Mouse (Mus musculus): ENCODE data around the gene Pakap.

The Pakap gene

DNA sequence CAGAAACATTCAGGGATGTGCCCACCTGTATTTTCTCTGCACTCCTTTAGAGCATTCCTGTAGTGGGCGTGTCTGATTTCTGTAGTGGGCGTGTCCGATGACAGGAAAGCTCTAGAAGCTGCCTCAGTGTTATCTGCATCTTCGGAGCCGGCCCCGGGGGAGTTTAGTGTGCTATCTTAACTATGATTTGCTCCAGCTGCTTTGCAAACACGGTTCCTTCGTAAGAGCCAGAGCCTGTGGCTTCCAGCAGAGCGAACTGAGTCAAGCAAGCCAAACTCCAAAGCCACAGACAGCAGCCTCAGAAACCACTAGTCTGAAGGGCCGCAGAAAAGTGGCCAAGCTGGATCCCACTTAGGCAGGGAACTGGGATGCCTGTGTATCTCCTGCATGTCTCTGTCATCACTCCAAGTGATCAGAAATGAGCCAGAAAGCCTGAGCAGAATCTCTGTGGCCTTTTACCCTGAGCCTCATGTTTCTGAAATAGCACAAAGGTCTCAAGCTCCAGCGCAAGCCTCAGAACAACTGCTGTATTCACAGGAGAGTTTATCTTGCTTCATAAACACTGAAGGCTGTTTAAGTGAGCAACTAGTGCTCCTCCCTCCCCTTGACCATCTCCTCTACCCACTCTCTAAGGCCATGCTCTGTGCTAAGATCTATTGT, 205.0 kb downstream of the Pakap start:
- no peak for DNase-seq

DNA sequence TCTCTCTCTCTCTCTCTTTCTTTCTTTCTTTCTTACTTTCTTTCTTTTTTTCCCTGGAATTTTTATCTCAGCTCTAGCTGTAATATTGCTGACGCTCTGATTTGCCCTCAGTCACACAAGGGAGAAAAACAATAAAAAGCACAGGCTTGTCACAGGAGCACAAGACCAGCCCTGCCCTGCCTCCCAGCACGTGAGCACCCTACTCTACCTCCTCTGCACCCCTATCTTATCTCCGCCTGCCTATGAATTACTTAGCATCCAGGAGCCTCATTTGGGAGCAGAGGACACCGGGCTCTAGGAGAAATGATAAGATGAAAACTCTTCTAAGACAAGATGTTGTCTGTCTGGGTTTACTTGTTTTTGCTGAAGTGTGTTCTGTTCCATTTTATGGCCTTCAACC, 206.5 kb downstream of the Pakap start:
- no peak for DNase-seq

DNA sequence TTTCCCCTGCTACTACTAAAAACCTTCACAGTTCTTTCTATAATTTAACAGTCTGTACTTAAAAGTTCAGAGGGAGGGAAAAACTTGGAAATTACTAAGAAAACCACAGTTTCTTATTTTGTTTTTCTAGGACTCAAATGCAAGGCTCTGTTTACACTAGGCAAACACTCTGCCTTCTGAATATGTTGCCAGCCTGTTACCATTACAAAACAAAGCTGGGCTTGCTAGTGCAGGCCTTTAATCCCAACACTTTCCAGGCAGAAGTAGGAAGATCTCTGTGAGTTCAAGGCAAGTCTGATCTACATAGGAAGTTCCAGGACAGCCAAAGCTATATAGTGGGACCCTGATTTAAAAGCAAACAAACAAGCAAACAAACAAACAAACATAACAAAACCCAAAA, 207.6 kb downstream of the Pakap start:
- no peak for DNase-seq

DNA sequence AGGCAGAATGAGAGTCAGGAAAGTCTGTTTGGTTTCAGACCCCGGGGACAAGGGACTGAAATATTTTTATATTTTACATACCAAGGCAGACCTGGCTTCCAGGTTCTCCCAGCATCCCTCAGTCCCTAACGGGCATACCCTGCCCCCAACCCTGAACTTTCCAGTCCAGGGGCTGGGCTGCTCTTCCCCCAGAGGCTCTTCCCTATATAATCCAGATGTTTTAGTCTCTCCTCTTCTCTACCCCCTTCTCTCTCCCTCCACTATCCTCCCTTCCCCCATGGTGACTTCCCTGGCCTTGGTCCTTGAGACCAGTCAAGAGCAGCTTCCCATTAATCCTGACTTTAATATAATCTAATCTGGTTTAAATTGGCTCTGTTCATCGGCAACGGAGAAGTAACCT, 212.4 kb downstream of the Pakap start:
- DNase-seq: no peak

DNA sequence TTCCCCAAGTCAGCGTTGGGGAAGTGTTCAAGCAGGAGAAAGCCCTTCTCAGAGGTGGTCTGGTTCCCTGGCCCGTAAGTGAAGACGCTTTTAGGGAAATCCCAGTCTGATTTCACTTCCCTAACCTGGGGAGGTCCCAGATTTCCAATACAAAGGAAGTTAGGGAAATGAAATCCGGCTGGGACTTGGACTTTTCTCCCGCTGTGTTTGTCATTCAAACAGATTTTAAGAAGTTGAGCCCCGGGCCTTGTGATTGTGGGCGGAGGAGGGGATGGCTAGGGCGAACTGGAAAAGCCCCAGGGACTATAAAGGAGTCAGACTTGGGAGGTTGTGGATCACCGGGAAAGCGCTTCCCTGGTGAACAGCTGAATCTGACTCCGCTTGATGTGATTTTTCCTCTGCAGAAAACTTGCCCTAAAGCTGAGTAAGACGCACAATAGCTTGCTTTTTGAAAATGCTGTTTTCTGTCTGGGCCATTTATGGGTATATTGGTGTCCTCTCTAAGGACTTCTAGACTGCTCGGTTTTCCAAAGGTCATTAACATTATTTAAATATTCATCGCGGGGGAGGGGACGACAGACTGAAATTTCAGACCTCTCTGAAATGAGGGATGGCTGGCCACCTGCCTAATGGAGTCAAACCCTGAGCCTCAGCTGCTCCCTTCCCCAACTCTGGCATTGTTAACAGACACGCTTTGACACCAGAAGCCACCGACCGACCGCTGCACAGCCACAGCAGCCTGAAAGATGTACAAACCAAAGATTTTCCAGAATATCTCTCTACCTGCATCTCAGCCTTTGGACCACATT, 213.1 kb downstream of the Pakap start:
- no peak for DNase-seq

DNA sequence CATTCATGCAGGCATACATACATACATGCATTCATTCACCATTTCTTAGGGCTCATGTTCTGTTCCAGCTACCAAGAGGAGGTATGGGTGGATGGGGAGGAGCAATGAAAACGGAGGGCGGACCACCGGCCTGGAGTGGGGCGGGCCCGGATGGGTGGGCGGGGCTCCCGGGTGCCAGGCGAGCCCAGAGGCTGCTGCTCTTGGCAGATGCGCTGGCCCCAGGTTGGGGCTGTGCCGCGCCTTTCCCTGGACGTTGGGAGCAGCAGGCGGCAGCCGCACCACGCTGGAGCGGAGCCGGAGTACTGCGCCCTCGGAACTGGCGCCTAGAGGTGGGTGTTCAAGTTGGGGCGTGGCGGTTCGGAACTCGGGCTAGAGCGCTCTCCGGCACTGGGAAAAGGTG, 214.0 kb downstream of the Pakap start:
- DNase-seq: peak; percentile 83

DNA sequence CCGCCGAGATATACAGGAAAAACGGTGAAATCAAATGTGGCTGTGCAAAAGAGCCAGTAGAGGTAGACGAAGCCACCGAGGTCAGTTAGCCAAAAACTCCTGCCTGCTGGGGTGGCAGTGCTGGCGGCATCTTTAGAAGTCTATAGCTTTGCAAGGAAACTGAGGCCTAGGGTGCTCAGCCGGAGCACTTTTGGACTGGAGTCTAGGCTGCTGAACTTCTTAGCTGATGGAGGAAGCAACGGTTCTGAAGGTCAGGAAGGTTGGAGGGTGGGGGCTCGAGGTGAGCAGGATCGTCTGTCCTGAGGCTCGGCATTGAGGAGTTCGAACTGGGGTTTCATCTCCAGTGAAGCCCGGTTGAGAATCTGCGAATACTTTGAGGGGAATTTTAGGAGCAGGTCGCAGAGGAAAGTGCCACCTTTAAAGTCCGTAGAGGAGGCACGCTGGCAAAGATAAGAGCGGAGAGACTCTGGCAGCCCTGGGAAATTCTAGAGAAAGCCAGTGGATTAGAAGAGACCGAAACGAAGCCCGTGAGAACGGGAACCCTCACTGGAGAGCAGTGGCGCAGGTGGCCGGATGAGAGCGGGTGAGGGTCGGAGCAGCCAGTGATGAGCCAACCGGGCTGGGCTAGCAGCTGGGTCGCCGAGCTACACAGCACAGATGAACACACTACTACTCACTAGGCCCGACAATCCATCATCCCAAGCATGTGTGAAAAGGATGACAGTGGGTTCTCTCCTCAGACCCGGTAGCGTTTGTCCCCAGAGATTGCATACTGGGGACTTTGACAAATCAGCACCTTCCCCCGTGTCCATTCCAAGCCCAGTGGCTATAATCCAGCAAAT, 214.8 kb downstream of the Pakap start:
- peak; percentile 72 for DNase-seq

DNA sequence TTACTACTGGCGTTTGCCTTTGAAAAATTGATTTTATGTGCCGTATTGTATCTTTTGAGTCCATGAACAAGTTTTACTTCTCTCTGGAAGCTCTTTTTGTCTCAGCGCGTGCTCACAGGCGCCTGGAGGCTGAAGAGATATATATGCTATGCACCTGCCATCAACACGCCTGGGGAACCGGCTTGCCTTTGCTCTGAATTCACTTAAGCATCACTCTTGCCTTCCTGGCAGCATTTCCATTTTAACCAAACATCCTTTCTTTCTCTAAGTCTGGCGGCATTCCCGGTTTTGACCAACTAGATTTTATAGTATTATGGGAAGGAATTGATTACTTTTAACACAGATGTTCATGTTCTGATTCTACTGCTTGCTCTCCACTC, 215.4 kb downstream of the Pakap start:
- peak; percentile 51 for DNase-seq

DNA sequence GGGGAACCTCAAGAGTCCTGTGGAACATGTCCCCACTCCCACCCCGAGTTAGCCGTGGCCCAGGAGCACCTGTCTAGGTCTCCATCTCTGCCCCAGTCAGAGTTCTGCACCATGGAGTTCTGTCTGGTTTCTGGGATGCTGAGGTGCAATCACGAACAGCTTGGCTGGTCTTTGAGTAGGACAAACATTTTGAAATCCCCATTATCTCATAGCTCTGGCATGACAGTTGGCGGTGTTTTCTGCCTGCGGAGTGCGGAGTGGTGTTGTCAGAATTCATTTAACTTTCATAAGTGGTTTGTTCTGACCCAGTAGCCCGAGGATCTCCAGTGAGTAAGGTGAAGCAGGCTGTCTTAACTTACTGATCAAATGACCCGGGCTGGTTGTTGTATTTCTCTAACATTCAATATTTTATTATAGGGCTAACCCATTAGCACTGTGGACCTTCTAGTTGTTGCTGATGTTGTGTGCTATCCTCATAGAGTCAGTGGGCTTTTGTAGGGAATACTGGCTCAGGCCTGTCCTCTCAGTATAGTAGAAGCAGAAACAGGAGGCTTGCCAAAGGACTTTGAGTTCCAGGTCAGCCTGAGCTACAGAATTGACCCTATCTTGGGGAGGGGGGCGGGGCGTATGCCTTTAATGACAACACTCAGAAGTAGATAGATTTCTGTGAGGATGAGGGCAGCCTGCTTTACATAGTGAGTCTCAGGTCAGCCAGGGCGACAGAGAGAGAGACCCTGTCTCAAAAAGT, 216.0 kb downstream of the Pakap start:
- no peak for DNase-seq

DNA sequence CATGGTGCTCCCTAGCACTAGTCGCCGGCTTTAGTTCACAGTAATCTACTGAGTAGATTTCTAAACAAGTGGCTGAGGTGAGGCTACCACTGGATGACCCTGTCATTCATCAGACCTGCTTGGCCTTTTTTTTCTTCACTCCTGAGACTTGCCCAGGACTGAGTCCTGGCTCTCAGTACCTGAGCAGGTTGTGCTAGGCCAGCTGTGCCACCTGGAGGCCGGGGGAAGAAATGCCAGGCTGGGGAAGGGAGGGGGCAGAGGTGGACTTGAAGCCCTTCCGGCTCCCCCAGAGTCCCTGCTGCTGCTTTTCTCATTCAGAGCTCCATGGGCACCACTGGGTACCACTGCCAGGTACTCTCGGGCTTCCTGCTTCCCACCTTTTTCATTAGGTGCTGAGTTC, 220.7 kb downstream of the Pakap start:
- DNase-seq: peak; percentile 68

DNA sequence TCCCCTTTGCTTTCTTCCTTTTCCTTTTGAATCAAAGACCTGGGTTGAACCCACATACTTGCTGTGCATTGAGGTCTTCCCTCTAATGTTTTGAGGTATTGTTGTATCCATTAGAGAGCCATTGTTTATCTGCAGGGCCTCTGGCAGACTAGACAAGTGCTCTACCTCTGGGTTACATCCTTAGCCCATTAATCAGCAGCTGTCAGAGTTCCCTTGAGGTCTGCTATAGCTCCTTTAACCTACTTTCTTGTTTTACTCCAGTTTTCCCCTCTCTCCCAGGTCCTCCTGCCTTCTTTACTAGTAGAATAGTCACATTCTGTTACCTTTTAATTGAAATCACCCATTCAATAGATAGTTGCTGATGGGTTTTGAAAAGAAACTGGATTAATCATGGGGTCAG, 221.1 kb downstream of the Pakap start:
- DNase-seq: no peak

DNA sequence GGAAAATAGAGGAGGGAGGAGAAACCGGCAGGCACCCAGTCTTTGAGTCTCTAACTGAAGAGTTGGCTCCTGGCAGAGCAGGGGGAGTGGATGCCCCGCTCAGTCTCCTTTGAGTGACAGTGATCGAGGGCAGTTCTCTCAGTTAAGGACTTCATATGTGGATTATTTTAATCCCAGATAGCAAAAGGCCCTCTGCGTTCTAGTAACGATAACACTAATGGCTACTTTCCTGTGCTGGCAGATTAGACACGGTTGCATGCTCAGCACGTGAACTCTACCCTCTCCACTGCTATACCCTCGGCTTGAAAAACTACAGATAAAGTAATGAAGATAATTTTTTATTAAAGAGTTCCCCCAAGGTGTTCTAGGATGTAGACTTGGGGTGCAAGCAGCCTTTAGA, 226.0 kb downstream of the Pakap start:
- DNase-seq: no peak

DNA sequence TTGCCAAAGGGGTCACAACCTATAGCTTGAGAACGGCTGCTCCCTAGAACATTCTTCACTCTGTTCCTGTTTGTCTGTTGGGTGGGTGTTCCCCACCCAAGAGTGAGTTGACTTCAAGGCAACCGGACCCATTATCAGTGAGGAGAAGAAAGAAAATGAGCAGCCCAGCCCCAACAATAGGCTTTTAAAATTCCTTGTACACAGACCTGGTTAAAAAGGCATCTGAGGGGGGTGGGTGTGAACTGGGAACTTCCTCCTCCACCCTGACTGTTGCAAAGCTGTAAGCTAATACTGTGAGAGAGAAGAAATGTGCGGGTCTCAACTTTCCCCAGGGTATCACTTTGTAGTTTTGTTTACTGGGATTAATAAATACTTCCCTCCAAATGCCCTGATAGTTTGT, 226.6 kb downstream of the Pakap start:
- DNase-seq: no peak

DNA sequence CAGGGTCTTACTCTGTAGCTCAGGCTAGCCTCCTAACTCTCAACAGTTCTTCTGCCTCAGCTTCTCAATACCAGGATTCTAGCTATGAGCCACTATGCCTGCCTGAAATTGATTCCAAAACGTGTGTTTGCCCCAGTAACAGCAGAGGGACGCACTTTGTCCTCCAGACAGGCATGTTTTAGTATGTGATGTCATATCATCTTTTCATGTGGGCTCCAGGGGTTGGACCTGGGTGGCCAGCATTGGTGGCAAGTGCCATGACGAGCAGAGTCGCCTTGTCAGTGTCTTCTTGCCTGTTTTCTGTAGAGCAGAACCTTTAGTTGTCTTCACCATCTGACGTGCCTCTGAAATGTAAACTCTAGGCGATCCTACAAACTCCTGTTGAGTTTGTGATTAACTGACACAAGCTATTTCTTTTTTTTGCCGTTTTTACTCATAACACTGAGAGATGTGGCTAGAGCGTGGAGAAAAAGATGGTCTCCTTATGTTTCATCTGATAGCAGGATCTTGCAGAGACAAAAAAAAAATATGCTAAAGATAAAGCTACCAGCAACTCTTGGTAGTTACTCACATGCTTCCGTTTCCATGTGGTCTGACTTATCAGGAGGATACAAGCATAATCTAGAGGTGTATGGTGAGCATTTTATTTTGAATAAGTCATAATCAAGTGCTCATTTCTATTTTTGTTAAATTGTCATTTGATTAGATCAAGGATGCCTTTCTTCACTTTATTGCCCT, 229.7 kb downstream of the Pakap start:
- no peak for DNase-seq

DNA sequence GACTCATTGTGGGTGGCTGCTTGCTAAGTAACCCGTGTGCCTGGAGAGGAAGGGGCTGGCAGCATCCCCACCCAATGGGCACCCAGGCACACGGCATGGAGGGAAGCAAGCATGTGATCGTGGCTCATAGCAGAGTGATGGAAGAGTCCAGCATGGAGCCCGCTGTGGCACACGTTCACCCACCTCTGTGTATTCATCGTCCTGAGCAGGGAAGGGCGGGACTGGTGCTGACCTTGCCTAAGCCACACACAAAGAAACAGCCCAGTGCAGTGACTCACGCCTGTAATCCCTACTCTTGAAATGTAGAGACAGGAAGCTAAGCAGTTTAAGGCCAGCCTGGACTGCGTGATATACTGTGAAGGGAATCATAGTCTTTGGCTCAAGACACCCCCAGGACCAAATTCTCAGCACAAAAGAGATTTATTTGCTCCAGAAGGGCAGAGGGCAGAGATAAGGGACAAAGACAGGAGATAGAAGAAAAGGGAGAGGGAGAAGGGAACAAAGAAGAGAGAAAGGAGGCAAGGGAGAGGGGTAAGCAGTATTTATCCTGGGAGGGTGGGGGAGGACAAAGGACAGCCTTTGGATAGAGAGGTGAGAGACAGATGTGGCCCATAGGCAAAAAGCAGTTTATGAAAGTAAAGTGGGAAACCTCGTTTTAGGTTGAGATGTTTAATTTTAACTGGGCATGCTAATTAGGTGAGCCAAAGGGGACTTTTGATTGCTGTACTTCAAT, 230.5 kb downstream of the Pakap start:
- no peak for DNase-seq

DNA sequence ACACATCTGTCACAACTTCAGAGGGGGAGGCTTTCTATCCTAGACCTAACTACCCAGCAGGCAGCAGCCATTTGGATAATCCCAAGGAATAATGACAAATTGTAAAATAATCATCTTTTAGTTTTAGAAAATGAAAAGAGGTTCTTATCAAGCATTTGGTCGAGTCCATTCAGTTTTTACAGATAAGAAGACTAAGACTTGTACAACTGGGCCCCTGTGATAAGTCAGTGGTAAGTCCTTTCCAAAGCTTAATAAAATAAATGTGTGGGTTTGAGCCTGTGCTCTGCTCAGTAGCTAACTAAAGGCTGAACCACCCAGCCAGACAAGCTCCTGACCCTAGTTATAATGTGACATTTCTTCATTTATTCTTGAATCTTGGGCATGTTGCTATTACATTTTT, 231.3 kb downstream of the Pakap start:
- DNase-seq: no peak

DNA sequence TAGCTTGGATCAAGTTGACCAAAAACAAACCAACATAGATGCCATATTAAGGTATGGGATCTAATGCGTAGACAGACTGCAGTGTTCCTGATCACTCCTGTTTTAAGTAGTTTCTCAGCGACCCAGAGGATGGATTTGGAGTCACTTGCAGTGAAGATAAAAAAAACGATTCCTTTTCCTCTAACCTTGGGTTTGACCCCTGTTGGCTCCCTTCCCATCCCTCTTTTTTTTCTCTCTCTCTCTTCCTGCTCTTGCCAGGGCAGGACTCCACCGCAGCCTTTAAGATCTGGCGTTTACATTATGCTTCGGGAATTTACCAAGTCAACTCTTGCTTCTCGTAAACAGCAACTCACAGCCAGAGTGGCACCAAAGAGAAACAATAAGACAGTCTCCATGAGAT, 233.3 kb downstream of the Pakap start:
- no peak for DNase-seq

DNA sequence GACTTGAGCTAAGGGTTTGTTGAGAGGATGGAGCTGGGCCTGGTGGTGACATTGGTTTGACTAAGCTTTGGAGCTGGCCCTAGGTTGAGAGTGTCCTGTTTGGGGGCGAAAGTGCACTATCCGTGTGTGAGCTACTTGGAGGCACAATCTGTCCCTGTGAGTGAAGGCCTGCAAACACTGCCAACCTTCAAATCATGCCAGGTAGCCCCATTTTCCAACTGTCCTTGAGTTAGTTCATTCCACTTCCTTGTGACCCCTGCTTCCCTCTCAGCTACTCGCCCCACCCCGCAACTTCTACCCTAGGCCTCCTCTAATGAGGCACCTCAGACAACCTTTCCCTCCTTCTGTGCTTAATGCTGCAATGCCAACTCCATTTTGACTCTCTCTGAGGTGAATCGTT, 234.0 kb downstream of the Pakap start:
- DNase-seq: no peak

DNA sequence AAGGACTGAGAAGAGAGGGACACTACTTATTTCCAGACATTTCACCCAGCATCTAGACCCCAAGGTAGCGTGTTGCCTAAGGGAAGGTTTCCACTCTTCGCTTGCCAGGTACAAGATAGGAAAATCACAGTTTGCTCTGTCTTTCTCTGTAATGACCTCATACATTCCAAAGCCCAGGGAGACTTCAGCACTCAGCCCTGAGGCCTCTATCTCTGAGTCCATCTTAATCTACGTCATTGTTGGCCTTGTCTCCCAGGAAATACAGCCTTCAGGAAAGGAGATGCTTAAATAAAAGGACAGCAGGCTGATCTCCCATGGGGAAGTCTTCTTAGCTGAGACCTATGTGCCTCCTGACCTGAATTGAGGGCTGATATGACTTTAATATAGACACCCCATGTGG, 234.4 kb downstream of the Pakap start:
- DNase-seq: no peak

DNA sequence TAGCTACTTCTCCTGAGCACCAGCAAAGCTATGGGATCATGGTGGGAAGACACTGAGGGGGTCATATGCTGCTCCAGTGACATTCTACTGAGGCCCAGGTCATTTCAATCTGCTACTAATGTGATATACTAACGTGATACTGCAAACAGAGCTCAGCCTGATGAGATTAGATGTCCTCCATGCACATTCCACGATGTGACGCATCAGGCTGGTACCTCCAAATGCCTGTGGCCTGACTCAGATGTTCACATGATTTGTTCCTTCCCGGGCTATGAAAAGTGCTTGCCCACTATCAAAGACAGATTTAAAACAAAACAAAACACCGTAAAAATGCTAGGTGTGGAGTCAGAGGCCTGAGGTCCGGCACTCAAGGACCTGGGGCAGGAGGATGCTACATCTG, 236.9 kb downstream of the Pakap start:
- DNase-seq: no peak

DNA sequence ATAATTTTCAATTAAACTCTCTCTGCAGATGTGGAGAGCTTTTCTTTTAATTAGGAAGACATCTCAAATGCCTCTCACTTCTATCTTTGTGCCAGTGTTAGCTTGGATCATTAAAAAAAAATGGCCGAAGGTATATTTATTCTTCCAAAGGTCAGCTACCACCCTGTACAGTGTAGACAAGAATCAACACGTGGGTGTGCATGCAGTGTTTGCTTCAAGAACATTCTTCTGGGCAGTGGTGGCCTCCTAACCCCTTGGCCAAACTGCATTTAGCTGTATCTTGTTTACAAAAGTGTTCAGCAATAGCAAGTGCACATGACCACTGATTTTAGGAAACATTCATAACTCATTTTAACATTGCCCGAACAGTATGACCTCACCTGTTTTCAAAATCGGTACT, 241.5 kb downstream of the Pakap start:
- no peak for DNase-seq

DNA sequence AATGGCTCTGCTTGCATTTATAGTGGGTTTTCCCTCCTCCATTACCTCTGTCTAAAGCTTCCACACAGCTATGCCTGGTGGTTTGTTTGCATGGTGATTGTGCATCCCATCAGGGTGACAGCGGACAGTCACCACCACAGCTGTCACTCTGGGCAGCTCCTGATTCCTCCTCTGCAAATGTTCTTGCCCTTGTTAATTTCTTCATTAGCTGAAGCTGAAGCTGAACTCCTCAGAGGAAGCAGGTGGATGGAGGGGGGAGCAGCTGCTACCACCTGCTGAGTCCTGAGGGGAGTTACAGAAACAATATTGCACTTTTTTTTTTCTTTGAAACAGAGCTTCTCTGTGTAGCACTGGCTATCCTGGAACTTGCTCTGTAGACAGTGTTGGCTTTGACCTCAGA, 244.1 kb downstream of the Pakap start:
- peak; percentile 62 for DNase-seq

All from thymus, postnatal 25 days (tissue).